Mouse (Mus musculus) megakaryocyte, embryonic 14.5 days (primary cell): ENCODE data around the gene Ahnak2.

Source experiments
- FLI1 ChIP-seq: IDR thresholded peaks from 2 replicates; pipeline ENCODE4 v1.6.1; 2012; ENCODE audit warnings: low read length, inconsistent platforms, mixed read lengths
- GATA1 ChIP-seq: IDR thresholded peaks from 3 replicates; pipeline ENCODE4 v1.6.1; 2012; ENCODE audit warnings: mixed read lengths, low read length, inconsistent platforms, borderline replicate concordance

- no peak for TF ChIP-seq GATA1
- TF ChIP-seq FLI1: no peak
Measured at GRCm38 (mm10) chr12:112798332-112798681, 4.2 kb downstream of the Ahnak2 start.
